Mouse (Mus musculus) ES-Bruce4 (cell line): ENCODE results near the gene Kank1. TPM values are rescaled to one million over a fixed set of nuclear protein-coding genes. Genes with fewer than 3 reads are reported as not detected.

ENCODE experiments used
- H3K27ac ChIP-seq: 2 replicates; pipeline ENCODE4 v1.5.1; 2012; ENCODE audit warnings: low read length, inconsistent platforms; ENCODE audit not compliant: insufficient read depth
- H3K27me3 ChIP-seq: 2 replicates; pipeline ENCODE4 v1.6.1; 2012; ENCODE audit warnings: mild to moderate bottlenecking, low read length, inconsistent platforms; ENCODE audit not compliant: control insufficient read depth, poor library complexity, insufficient read depth, severe bottlenecking
- H3K36me3 ChIP-seq: 2 replicates; pipeline ENCODE4 v1.6.1; 2012; ENCODE audit warnings: inconsistent platforms, mild to moderate bottlenecking, low read length, moderate library complexity; ENCODE audit not compliant: control insufficient read depth, poor library complexity, insufficient read depth, severe bottlenecking
- H3K4me1 ChIP-seq: one replicate; pipeline ENCODE4 v1.8.1; 2011; ENCODE audit warnings: low read length; ENCODE audit not compliant: control insufficient read depth, insufficient read depth
- H3K4me3 ChIP-seq: 2 replicates; pipeline ENCODE4 v1.5.1; 2011; ENCODE audit warnings: low read depth, mild to moderate bottlenecking, low read length
- H3K9ac ChIP-seq: 2 replicates; pipeline ENCODE4 v1.6.1; 2012; ENCODE audit warnings: low read depth, mild to moderate bottlenecking, inconsistent platforms; ENCODE audit not compliant: poor library complexity, severe bottlenecking
- H3K9me3 ChIP-seq: replicated peaks from 2 replicates; pipeline ENCODE4 v1.6.1; 2012; ENCODE audit warnings: mild to moderate bottlenecking, low read length, inconsistent platforms; ENCODE audit not compliant: control insufficient read depth, poor library complexity, insufficient read depth, severe bottlenecking
- CTCF ChIP-seq: IDR thresholded peaks from one replicate; pipeline ENCODE4 v1.8.1; 2011; ENCODE audit warnings: low read depth, low read length
- EP300 ChIP-seq: IDR thresholded peaks from 2 replicates; pipeline ENCODE4 v1.6.1; 2011; ENCODE audit warnings: low read depth, low read length; ENCODE audit not compliant: insufficient read depth
- POLR2A ChIP-seq: IDR thresholded peaks from one replicate; pipeline ENCODE4 v1.8.1; 2011; ENCODE audit warnings: low read length; ENCODE audit not compliant: insufficient read depth
- polyA plus RNA-seq: library from polyadenylated mRNA; stranded (reverse); fragments of >200 nt; gene quantifications from 2 replicates; pipeline ENCODE4 v1.2.4, GENCODE M21; 2011; ENCODE audit warnings: low read depth; ENCODE audit not compliant: missing spikeins, insufficient read depth, insufficient read length

The Kank1 gene
- polyA plus RNA-seq, 1 experiment, result 44.1 TPM

DNA sequence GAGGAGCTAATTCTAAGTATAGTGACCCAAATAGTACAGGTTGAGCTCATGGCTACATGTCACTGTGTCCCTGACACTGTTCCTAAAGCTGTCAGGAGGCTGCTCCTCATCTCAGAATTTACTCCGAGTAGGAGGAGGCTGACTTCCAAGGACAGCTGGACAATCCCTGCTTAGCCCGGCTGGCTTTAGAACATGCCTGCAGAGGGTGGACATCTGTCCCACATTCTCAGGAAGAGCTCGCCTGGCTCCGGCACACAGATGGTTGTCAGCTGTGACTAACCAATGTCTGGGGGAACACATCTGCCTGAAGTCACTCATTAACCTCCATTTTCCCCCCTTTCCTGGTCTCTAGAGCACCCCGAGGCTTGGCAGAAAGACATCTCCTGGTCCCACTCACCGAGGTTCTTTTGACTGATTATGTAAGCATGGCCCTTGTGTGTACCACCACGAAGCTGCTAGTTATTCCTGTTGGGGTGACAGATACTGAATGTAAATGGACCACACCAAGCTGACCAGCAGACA lies 196.5 kb downstream of the Kank1 start:
- H3K4me1 ChIP-seq, result no peaks in the 10 kb centered on the region
- H3K36me3 ChIP-seq, result no peaks in the 10 kb centered on the region
- H3K27ac ChIP-seq, result no peak overlapping the region
- H3K27me3 ChIP-seq, result no peaks in the 10 kb centered on the region
- no peaks in the 10 kb centered on the region for H3K9me3 ChIP-seq
- TF ChIP-seq EP300 (no peak), CTCF (no peak), POLR2A (no peak)
- no peak overlapping the region for H3K4me3 ChIP-seq
- H3K9ac ChIP-seq, result no peak overlapping the region

DNA sequence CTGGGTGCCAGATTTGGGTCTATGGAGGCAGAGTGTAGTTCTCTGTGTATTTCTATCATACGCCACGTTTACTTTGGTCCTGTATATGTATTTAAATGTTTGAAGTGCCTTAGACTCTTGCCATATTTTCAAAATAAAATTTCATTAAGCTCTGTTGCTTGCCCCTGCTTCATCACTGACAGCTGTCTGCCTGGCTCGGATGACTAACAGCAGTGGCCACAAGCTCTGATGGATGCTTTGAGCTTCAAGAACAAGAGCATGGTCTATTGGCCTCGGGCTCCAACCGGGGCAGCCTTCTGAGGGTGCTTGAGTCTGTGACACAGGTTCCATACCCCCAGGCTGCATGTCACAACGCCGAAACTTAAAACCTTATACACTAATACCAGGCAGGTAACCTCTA lies 197.6 kb downstream of the Kank1 start:
- H3K9me3 ChIP-seq, result no peaks in the 10 kb centered on the region
- no peak overlapping the region for H3K27ac ChIP-seq
- H3K36me3 ChIP-seq, result no peaks in the 10 kb centered on the region
- TF ChIP-seq POLR2A, result no peak
- no peak for TF ChIP-seq EP300
- TF ChIP-seq CTCF, result no peak
- no peak overlapping the region for H3K4me3 ChIP-seq
- H3K9ac ChIP-seq, result no peak overlapping the region
- no peaks in the 10 kb centered on the region for H3K4me1 ChIP-seq
- no peaks in the 10 kb centered on the region for H3K27me3 ChIP-seq

DNA sequence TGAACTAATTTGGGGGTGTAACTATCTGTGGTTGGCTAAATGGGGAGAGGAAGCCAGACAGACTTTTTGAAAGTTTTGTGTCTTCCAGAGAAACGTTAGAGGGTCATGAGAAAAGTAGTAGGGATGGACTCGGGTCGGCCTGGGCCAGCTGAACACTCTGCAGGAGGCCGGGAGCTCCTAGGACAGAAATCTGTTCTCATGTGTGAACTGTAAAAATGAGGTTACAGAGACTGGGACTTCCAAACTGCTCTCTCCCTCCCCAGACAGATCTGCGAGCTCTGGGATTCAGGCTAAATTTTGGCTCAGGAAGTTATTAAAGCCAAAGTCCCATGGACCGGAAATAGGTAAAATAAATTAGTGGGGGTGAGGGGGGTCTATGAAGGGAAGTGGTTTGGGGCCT lies 198.0 kb downstream of the Kank1 start:
- Histone ChIP-seq H3K4me1 (no peaks in the 10 kb centered on the region), H3K4me3 (no peak overlapping the region), H3K27ac (no peak overlapping the region), H3K27me3 (no peaks in the 10 kb centered on the region), H3K9ac (no peak overlapping the region), H3K9me3 (no peaks in the 10 kb centered on the region), H3K36me3 (no peaks in the 10 kb centered on the region)
- no peak for TF ChIP-seq POLR2A
- no peak for TF ChIP-seq CTCF
- TF ChIP-seq EP300, result no peak

DNA sequence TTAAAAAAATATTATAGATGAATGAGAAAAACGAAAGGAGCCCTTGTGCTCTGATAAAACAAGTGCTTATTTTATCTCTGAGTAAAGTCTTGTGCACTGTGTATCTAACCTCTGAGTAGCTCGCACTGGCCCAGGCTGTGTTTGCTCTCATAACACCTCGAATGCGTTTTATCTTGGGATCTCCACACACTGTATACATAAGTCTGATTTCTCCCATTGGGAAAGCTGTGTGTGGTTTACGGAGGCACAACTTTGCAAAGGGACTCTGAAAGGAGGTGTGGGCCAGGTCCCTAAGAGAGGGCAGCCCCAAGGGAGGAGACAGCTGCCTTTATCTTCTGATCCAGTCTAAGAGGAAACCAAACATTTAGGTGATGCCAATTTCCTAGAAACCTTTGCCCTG lies 198.6 kb downstream of the Kank1 start:
- no peak overlapping the region for H3K27ac ChIP-seq
- no peaks in the 10 kb centered on the region for H3K9me3 ChIP-seq
- TF ChIP-seq EP300 (no peak), CTCF (no peak), POLR2A (no peak)

DNA sequence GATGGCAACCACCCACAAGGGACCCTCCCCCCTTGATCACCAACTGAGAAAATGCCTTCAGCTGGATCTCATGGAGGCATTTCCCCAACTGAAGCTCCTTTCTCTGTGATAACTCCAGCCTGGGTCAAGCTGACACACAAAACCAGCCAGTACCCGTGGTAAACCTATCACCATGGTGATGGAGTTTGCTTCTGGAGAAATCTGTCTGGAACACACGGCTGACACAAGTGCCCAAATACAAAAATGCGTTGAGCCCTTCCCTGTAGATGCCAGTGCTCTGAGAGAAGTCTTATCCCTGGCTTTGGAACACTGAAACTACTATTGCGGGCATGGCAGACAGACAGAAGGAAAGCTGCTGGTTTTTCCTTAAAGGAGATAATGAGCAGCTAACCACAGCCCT lies 199.4 kb downstream of the Kank1 start:
- no peak overlapping the region for H3K27ac ChIP-seq
- TF ChIP-seq CTCF (no peak), EP300 (no peak), POLR2A (no peak)
- no peaks in the 10 kb centered on the region for H3K4me1 ChIP-seq
- H3K9me3 ChIP-seq, result no peaks in the 10 kb centered on the region
- H3K27me3 ChIP-seq, result no peaks in the 10 kb centered on the region
- no peak overlapping the region for H3K4me3 ChIP-seq
- no peak overlapping the region for H3K9ac ChIP-seq
- no peaks in the 10 kb centered on the region for H3K36me3 ChIP-seq

More for the DNA sequence above, 198.6 kb downstream of the Kank1 start:
- Histone ChIP-seq H3K27me3 (no peaks in the 10 kb centered on the region), H3K4me3 (no peak overlapping the region), H3K4me1 (no peaks in the 10 kb centered on the region), H3K9ac (no peak overlapping the region), H3K36me3 (no peaks in the 10 kb centered on the region)

DNA sequence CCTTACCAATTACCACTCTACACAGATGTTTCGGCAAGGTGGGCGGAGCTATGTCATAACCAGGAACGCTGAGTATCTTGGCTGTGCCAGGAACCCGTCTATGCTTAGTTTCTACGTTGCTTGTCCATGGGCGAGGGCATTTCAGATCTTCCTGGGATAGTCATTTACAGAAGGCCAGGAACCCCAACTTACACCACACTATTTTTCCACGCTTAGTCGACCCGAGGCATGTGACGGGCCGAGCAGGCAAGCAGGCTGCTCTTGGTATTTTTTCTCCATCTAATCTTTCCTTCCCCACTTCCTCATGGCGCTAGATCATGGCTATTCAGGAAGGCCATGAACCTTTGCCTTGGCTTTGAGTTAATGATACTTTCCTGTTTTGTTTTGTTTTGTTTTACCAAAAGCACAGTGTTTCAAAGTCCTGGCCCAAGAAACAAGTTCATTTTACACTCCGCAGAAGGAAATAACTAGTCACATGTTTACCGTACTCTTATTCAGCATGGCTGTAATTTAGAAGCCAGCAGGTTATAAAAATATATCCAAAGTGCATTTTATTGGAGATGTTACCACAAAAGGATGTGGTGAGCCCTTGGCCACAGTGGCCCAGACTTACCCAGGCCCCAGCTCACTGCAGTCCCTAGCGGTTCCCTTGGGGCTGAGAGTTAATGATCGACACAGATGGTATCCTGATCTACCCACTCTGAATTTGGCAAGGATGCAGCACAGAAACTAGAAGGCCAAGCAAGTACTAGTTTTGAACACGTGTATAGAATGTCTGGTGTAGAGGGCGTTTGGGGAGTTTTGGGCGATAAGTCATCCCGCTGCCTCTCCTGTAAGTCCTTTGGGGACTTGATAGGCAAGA lies 200.2 kb downstream of the Kank1 start:
- Histone ChIP-seq H3K9me3 (no peaks in the 10 kb centered on the region), H3K4me1 (no peaks in the 10 kb centered on the region), H3K36me3 (no peaks in the 10 kb centered on the region), H3K4me3 (no peak overlapping the region), H3K27me3 (no peaks in the 10 kb centered on the region), H3K9ac (no peak overlapping the region), H3K27ac (no peak overlapping the region)
- no peak for TF ChIP-seq POLR2A
- no peak for TF ChIP-seq CTCF
- TF ChIP-seq EP300, result no peak
